Mouse (Mus musculus): ENCODE results near the gene Krt27. TPM values are rescaled to one million over a fixed set of nuclear protein-coding genes. Genes with fewer than 3 reads are reported as not detected.

Krt27 gene
- total RNA-seq (2012; rRNA removed), result not detected in 2 replicates
- not detected for polyA plus RNA-seq (2012; ENCODE audit: insufficient read depth in 1 of 2, insufficient read length in 2 of 2, low read depth in 1 of 2, low replicate concordance in 2 of 2, missing spikeins in 1 of 2)

GRCm38 (mm10) chr11:99351004-99351403 is at the start of gene Krt27:
TSS of gene Krt27 (minus strand) at chr11:99351104.
- Histone ChIP-seq H3K27me3 (ENCODE audit: control insufficient read depth in 1 of 2, insufficient read depth in 2 of 2, low read length in 2 of 2) (peaks cover 2 to 4% of the 10 kb centered on the region in 2 experiments), H3K4me1 (ENCODE audit: control insufficient read depth in 1 of 2, insufficient read depth in 2 of 2, low read length in 2 of 2) (no peaks in the 10 kb centered on the region), H3K4me3 (ENCODE audit: control insufficient read depth in 1 of 2, insufficient read depth in 1 of 2, low read depth in 2 of 2, low read length in 2 of 2) (no peak within 1 kb of the TSS), H3K36me3 (ENCODE audit: control insufficient read depth in 1 of 2, insufficient read depth in 2 of 2, low read length in 2 of 2) (no peaks in the 10 kb centered on the region), H3K27ac (ENCODE audit: control insufficient read depth, low read depth, low read length) (no peak within 1 kb of the TSS), H3K79me2 (ENCODE audit: control insufficient read depth, insufficient read depth, low read length, poor library complexity) (no peaks in the 10 kb centered on the region), H3K9me3 (replicated peaks; ENCODE audit: insufficient read depth, low read length) (no peaks in the 10 kb centered on the region), H3K9ac (ENCODE audit: control insufficient read depth, low read depth, low read length, poor library complexity, severe bottlenecking) (no peak within 1 kb of the TSS)
- TF ChIP-seq CHD1 (IDR thresholded peaks at IDR 0.05; ENCODE audit: low read depth, low read length) (no peak), ZMIZ1 (IDR thresholded peaks at IDR 0.05; ENCODE audit: low read depth, low read length) (no peak), MAFK (IDR thresholded peaks at IDR 0.05; ENCODE audit: borderline replicate concordance, low read depth, low read length) (no peak), ZC3H11A (IDR thresholded peaks at IDR 0.05; ENCODE audit: low read depth, low read length) (no peak), JUND (IDR thresholded peaks at IDR 0.05; ENCODE audit: low read depth, low read length) (no peak), KAT2A (conservative IDR thresholded peaks at IDR 0.05; ENCODE audit: low read depth, low read length) (no peak), TAL1 (IDR thresholded peaks at IDR 0.05; ENCODE audit: low read length) (no peak), ELF1 (IDR thresholded peaks at IDR 0.05; ENCODE audit: low read depth, low read length) (no peak), MYB (IDR thresholded peaks at IDR 0.05; ENCODE audit: low read depth, low read length) (no peak), NRF1 (IDR thresholded peaks at IDR 0.05; ENCODE audit: insufficient read depth, low read depth, low read length, poor library complexity, severe bottlenecking) (no peak), POLR2AphosphoS2 (IDR thresholded peaks at IDR 0.05; ENCODE audit: low read length) (no peak)
- no peak for DNase-seq (ENCODE audit: low read depth, low spot score)

GRCm38 (mm10) chr11:99399956-99400549 is 49.1 kb upstream of the Krt27 start:
- no peaks in the 10 kb centered on the region for H3K9me3 ChIP-seq (replicated peaks; ENCODE audit: insufficient read depth, low read length)
- H3K4me3 ChIP-seq (ENCODE audit: control insufficient read depth in 1 of 2, insufficient read depth in 1 of 2, low read depth in 2 of 2, low read length in 2 of 2), result no peak overlapping the region
- H3K27ac ChIP-seq (ENCODE audit: control insufficient read depth, low read depth, low read length), result peak overlapping the region; percentile 98
- peaks cover 2% of the 10 kb centered on the region; the same call in 1 of the 2 replicates for H3K79me2 ChIP-seq (ENCODE audit: control insufficient read depth, insufficient read depth, low read length, poor library complexity)
- DNase-seq (ENCODE audit: low read depth, low spot score), result peak; percentile 83
- H3K9ac ChIP-seq (ENCODE audit: control insufficient read depth, low read depth, low read length, poor library complexity, severe bottlenecking), result no peak overlapping the region; the same call in 1 of the 2 replicates
- peaks cover 0 to 21% of the 10 kb centered on the region in 2 experiments; a peak in 3 of 4 replicates for H3K4me1 ChIP-seq (ENCODE audit: control insufficient read depth in 1 of 2, insufficient read depth in 2 of 2, low read length in 2 of 2)
- peaks cover 0 to 23% of the 10 kb centered on the region in 2 experiments; a peak in 2 of 4 replicates for H3K36me3 ChIP-seq (ENCODE audit: control insufficient read depth in 1 of 2, insufficient read depth in 2 of 2, low read length in 2 of 2)
- H3K27me3 ChIP-seq (ENCODE audit: control insufficient read depth in 1 of 2, insufficient read depth in 2 of 2, low read length in 2 of 2), result no peaks in the 10 kb centered on the region
- TF ChIP-seq GATA1 (IDR thresholded peaks at IDR 0.05; ENCODE audit: low read depth, low read length) (peak; percentile 20; the same call in 1 of the 2 replicates), RCOR1 (IDR thresholded peaks at IDR 0.05; ENCODE audit: low read depth, low read length) (no peak), KAT2A (conservative IDR thresholded peaks at IDR 0.05; ENCODE audit: low read depth, low read length) (no peak), POLR2AphosphoS5 (IDR thresholded peaks at IDR 0.05; ENCODE audit: borderline replicate concordance, low read depth, low read length) (no peak), HCFC1 (IDR thresholded peaks at IDR 0.05; ENCODE audit: low read depth, low read length) (0 out of 2 replicates have a peak, but pooled peaks have one; percentile 29), ZMIZ1 (IDR thresholded peaks at IDR 0.05; ENCODE audit: low read depth, low read length) (peak; percentile 94), NELFE (IDR thresholded peaks at IDR 0.05; ENCODE audit: low read depth, low read length) (0 out of 2 replicates have a peak, but pooled peaks have one; percentile 22), POLR2A (IDR thresholded peaks at IDR 0.05; ENCODE audit: control insufficient read depth in 1 of 2, insufficient read depth in 1 of 2, low read depth in 1 of 2, low read length in 2 of 2, poor library complexity in 1 of 2) (peak in 1 of 2 experiments; percentile 59; a peak in 2 of 4 replicates), POLR2AphosphoS2 (IDR thresholded peaks at IDR 0.05; ENCODE audit: low read length) (peak; percentile 99), ELF1 (IDR thresholded peaks at IDR 0.05; ENCODE audit: low read depth, low read length) (no peak), CHD1 (IDR thresholded peaks at IDR 0.05; ENCODE audit: low read depth, low read length) (no peak), BHLHE40 (IDR thresholded peaks at IDR 0.05; ENCODE audit: borderline replicate concordance, low read depth, low read length) (no peak), TAL1 (IDR thresholded peaks at IDR 0.05; ENCODE audit: low read length) (no peak), SIN3A (IDR thresholded peaks at IDR 0.05; ENCODE audit: low read length) (peak; percentile 47; the same call in 1 of the 2 replicates), UBTF (IDR thresholded peaks at IDR 0.05; ENCODE audit: borderline replicate concordance, insufficient read depth, low read depth, low read length) (no peak), TCF12 (IDR thresholded peaks at IDR 0.05; ENCODE audit: low read depth, low read length) (no peak), MAX (IDR thresholded peaks at IDR 0.05; ENCODE audit: low read length) (no peak), GABPA (IDR thresholded peaks at IDR 0.05; ENCODE audit: low read depth, low read length) (no peak), CHD2 (IDR thresholded peaks at IDR 0.05; ENCODE audit: low read length) (peak; percentile 46), ZKSCAN1 (IDR thresholded peaks at IDR 0.05; ENCODE audit: low read depth, low read length) (no peak), SMC3 (IDR thresholded peaks at IDR 0.05; ENCODE audit: low read depth, low read length) (no peak; the same call in 1 of the 2 replicates), CTCF (IDR thresholded peaks at IDR 0.05 in 2 of 3, conservative IDR thresholded peaks at IDR 0.05 in 1 of 3; ENCODE audit: control insufficient read depth in 1 of 3, insufficient read depth in 1 of 3, low read depth in 2 of 3, low read length in 3 of 3, poor library complexity in 1 of 3, severe bottlenecking in 1 of 3) (no peak), MYC (IDR thresholded peaks at IDR 0.05; ENCODE audit: low read depth, low read length) (no peak), TBP (IDR thresholded peaks at IDR 0.05; ENCODE audit: low read depth, low read length) (0 out of 2 replicates have a peak, but pooled peaks have one; percentile 41), ETS1 (IDR thresholded peaks at IDR 0.05; ENCODE audit: low read depth, low read length) (no peak; the same call in none of the 2 replicates)

All from MEL (cell line).